Mouse (Mus musculus) neural tube, embryonic 15.5 days (tissue): ENCODE results near the gene Coil. TPM values are rescaled to one million over a fixed set of nuclear protein-coding genes. Genes with fewer than 3 reads are reported as not detected.
"Not testable (repeated sequence)": the region's sequence is repeated elsewhere in the genome, so short reads cannot be mapped to it uniquely, and the experiment has no call there.

Experiments
- ATAC-seq: fragments of 200-750 bp; cut with Nextera tagmentation; 2 replicates; pipeline ENCODE4 v1.8.0; 2017; ENCODE audit warnings: mild to moderate bottlenecking, moderate TSS enrichment, moderate library complexity; ENCODE audit not compliant: low FRiP score
- H3K27ac ChIP-seq: fragments of 300-500 bp; sonication (generic); replicated peaks from 2 replicates; pipeline ENCODE4 v1.5.1; 2015; ENCODE audit warnings: mild to moderate bottlenecking, inconsistent platforms
- H3K27me3 ChIP-seq: fragments of 300-500 bp; sonication (generic); replicated peaks from 2 replicates; pipeline ENCODE4 v1.6.1; 2015; ENCODE audit warnings: inconsistent platforms
- H3K36me3 ChIP-seq: fragments of 300-500 bp; sonication (generic); 2 replicates; pipeline ENCODE4 v1.6.1; 2015; ENCODE audit warnings: inconsistent platforms
- H3K4me1 ChIP-seq: fragments of 300-500 bp; sonication (generic); 2 replicates; pipeline ENCODE4 v1.6.1; 2015; ENCODE audit warnings: inconsistent platforms
- H3K4me2 ChIP-seq: fragments of 300-500 bp; sonication (generic); 2 replicates; pipeline ENCODE4 v1.6.1; 2015; ENCODE audit warnings: inconsistent platforms, mild to moderate bottlenecking, moderate library complexity
- H3K4me3 ChIP-seq: fragments of 300-500 bp; sonication (generic); replicated peaks from 2 replicates; pipeline ENCODE4 v1.5.1; 2015; ENCODE audit warnings: mild to moderate bottlenecking, inconsistent platforms
- H3K9ac ChIP-seq: fragments of 300-500 bp; sonication (generic); replicated peaks from 2 replicates; pipeline ENCODE4 v1.6.1; 2015; ENCODE audit warnings: mild to moderate bottlenecking, inconsistent platforms
- H3K9me3 ChIP-seq: fragments of 300-500 bp; sonication (generic); replicated peaks from 2 replicates; pipeline ENCODE4 v1.6.1; 2016; ENCODE audit warnings: inconsistent platforms
- WGBS: fragments of 180-500 bp; shearing (Covaris S2); methylation state at CpG from one replicate; pipeline ENCODE4 v1.1.7; 2015; ENCODE audit warnings: mixed read lengths; 5-methylcytosine and 5-hydroxymethylcytosine counted together
- polyA plus RNA-seq: library from polyadenylated mRNA; unstranded; fragments of >200 nt; fragmentation: Nextera tagmentation; extraction: Ambion mirVana; gene quantifications from 2 replicates; pipeline ENCODE4 v1.2.1, GENCODE M21; 2015

Coil gene
- polyA plus RNA-seq, 1 experiment from 2014 or later = 28.5 TPM

DNA sequence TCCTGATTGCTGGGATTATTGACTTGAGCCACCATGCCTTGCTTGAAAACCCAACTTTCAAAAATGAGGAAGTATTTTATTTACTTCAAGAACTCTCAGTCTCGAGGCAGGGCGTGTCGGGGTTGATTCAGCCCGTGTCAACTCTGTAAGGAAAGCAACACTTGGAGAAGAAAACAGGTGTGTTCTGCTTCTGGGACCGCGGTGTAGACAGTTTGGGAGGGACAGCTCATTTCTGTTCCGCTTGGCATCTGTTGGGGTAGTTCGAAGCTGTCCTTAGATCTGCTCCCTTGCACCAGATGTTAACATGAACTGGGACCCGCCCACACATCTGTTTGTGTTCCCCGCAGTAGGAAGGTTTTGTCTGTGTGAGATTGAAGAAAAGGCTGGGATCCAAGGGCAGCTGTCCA lies 57.9 kb downstream of the Coil start:
- Histone ChIP-seq H3K4me2 (no peak overlapping the region), H3K27me3 (no peaks in the 10 kb centered on the region), H3K9ac (no peak overlapping the region), H3K4me1 (no peaks in the 10 kb centered on the region), H3K27ac (no peak overlapping the region), H3K36me3 (no peaks in the 10 kb centered on the region), H3K4me3 (no peak overlapping the region), H3K9me3 (no peaks in the 10 kb centered on the region)
- WGBS = 78% methylated on average over 10 of the region's 10 CpGs
- no peak for ATAC-seq

GRCm38 (mm10) chr11:89028871-89029405 lies 58.9 kb downstream of the Coil start:
- Histone ChIP-seq H3K36me3 (no peaks in the 10 kb centered on the region), H3K9ac (no peak overlapping the region), H3K9me3 (no peaks in the 10 kb centered on the region), H3K27me3 (no peaks in the 10 kb centered on the region), H3K4me1 (no peaks in the 10 kb centered on the region), H3K4me2 (no peak overlapping the region), H3K4me3 (no peak overlapping the region), H3K27ac (no peak overlapping the region)
- no peak for ATAC-seq
- WGBS = 69% methylated on average over 10 of the region's 10 CpGs

DNA sequence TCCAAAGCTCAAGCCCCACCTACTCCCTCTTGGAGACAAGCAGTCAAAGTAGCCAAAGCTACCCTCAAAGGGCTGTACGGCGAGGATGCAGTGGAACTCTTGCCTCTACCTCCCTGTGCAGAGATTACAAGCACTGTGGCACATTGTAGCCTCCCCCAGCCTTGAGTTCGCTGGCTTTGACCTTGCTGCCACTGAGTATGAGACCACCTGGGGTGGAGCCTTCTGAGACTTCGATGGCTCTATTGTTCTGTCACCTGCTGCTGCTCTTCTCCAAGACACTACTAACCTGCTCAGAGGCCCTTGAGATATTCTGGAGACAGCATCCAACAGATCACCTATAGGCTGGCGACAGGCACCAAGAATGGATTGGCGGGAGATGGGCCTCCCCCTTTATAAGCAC lies 60.5 kb downstream of the Coil start:
- Histone ChIP-seq H3K9me3 (no peaks in the 10 kb centered on the region), H3K9ac (no peak overlapping the region), H3K4me3 (no peak overlapping the region), H3K27ac (no peak overlapping the region), H3K4me1 (no peaks in the 10 kb centered on the region), H3K4me2 (no peak overlapping the region), H3K36me3 (no peaks in the 10 kb centered on the region), H3K27me3 (no peaks in the 10 kb centered on the region)
- ATAC-seq = no peak
- 79% methylated on average over 6 of the region's 6 CpGs for WGBS

GRCm38 (mm10) chr11:89031189-89031588 lies 61.1 kb downstream of the Coil start:
- WGBS = 86% methylated on average over 1 of the region's 1 CpGs
- no peaks in the 10 kb centered on the region for H3K9me3 ChIP-seq

DNA sequence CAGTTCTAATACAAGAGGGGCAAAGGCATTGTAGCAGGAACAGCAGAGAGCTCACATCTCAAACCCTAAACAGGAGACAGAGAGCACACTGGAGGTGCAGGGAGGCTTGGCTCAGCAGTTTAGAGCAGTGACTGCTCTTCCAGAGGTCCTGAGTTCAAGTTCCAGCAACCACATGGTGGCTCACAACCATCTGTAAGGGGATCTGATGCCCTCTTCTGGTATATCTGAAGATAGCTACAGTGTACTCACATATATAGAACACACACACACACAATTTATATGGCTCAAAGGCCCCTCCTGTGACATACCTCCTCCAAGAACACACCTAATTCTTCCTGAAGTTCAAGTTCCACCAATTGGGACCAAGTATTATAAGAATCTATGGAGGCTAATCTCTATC lies 64.5 kb downstream of the Coil start:
- no peak overlapping the region for H3K9ac ChIP-seq
- no peak overlapping the region for H3K4me2 ChIP-seq
- H3K27ac ChIP-seq = no peak overlapping the region
- ATAC-seq = no peak
- H3K27me3 ChIP-seq = no peaks in the 10 kb centered on the region
- no peak overlapping the region for H3K4me3 ChIP-seq
- no peaks in the 10 kb centered on the region for H3K4me1 ChIP-seq
- no peaks in the 10 kb centered on the region for H3K9me3 ChIP-seq
- peaks cover 12% of the 10 kb centered on the region for H3K36me3 ChIP-seq

More at GRCm38 (mm10) chr11:89031189-89031588, 61.1 kb downstream of the Coil start:
- Histone ChIP-seq H3K27me3 (no peaks in the 10 kb centered on the region), H3K4me1 (no peaks in the 10 kb centered on the region), H3K27ac (no peak overlapping the region), H3K36me3 (no peaks in the 10 kb centered on the region), H3K4me2 (no peak overlapping the region), H3K4me3 (no peak overlapping the region), H3K9ac (no peak overlapping the region)
- ATAC-seq = no peak

DNA sequence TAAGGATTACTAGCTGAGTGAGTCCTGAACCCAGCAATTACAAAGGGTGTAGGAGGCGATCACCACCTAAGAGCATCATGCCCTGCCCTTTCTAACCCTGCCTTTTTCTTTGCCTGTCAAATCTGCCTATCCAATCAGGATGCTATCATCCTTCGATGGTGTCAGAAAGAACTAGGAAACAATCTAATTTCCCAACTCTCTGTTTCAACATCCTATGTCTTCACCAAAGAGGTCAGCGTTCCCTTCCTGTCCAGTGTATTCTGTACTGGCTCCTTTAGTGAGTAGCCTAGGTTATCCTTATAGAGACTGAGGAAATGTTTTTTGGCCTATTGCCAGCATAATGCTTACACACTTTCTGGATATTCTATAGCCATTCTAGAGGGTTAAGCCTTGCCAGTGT lies 65.5 kb downstream of the Coil start:
- Histone ChIP-seq H3K4me1 (no peaks in the 10 kb centered on the region), H3K9me3 (no peaks in the 10 kb centered on the region), H3K27me3 (no peaks in the 10 kb centered on the region), H3K9ac (no peak overlapping the region), H3K4me3 (no peak overlapping the region), H3K27ac (no peak overlapping the region), H3K36me3 (peaks cover 22% of the 10 kb centered on the region), H3K4me2 (no peak overlapping the region)
- WGBS = 84% methylated on average over 3 of the region's 3 CpGs
- ATAC-seq = no peak

DNA sequence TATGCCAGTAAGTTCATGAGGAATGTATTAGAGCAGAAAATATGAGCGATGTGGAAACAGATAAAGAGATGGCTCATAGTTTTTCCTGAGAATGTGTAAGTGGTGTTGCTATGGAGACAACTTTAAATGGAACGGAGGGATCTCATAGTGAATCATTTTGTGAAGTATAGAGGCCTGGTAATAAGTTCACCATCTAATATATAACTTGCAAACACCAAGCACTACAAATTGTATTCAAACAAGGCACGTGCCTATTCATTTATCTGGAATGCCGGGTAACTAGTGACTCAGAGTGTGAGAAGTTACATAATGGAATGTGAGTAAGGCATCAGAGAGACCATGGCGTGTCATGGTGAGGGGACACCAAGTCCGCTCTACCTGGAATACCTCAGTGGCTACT lies 68.4 kb downstream of the Coil start:
- no peaks in the 10 kb centered on the region for H3K27me3 ChIP-seq
- no peaks in the 10 kb centered on the region for H3K4me1 ChIP-seq
- no peak overlapping the region for H3K4me2 ChIP-seq
- peaks cover 46% of the 10 kb centered on the region for H3K36me3 ChIP-seq
- no peak for ATAC-seq
- no peak overlapping the region for H3K27ac ChIP-seq
- no peak overlapping the region for H3K4me3 ChIP-seq
- H3K9ac ChIP-seq = no peak overlapping the region
- H3K9me3 ChIP-seq = no peaks in the 10 kb centered on the region
- 90% methylated on average over 6 of the region's 6 CpGs for WGBS

GRCm38 (mm10) chr11:89039325-89039724 lies 69.3 kb downstream of the Coil start:
- no peak overlapping the region for H3K4me3 ChIP-seq
- no peaks in the 10 kb centered on the region for H3K4me1 ChIP-seq
- WGBS = 32% methylated on average over 3 of the region's 3 CpGs
- no peak overlapping the region for H3K27ac ChIP-seq
- ATAC-seq = no peak
- no peak overlapping the region for H3K9ac ChIP-seq
- H3K27me3 ChIP-seq = no peaks in the 10 kb centered on the region
- H3K4me2 ChIP-seq = no peak overlapping the region
- no peaks in the 10 kb centered on the region for H3K9me3 ChIP-seq
- peaks cover 51% of the 10 kb centered on the region for H3K36me3 ChIP-seq

- not testable (repeated sequence) for H3K27ac ChIP-seq, H3K4me1 ChIP-seq, H3K27me3 ChIP-seq, H3K4me2 ChIP-seq, H3K9ac ChIP-seq, H3K4me3 ChIP-seq, H3K9me3 ChIP-seq, ATAC-seq
- 93% methylated on average over 6 of the region's 7 CpGs for WGBS
- peaks cover 69% of the 10 kb centered on the region for H3K36me3 ChIP-seq
Measured at GRCm38 (mm10) chr11:89041073-89041472, 71.0 kb downstream of the Coil start.

Other genes starting within 250 kb of the Coil start
- gene Akap1, start 105.7 kb upstream of the Coil start, polyA plus RNA-seq = 26.0 and 27.6 TPM in 2 replicates
- 29.6 and 35.0 TPM in 2 replicates for gene Scpep1, start 14.8 kb upstream of the Coil start, polyA plus RNA-seq
- not detected in 2 replicates for gene Elobl, start 3.3 kb upstream of the Coil start, polyA plus RNA-seq
- gene Trim25, start 29.1 kb downstream of the Coil start, polyA plus RNA-seq = 5.5 and 13.7 TPM in 2 replicates
- 16.0 and 17.5 TPM in 2 replicates for gene Dgke, start 96.6 kb downstream of the Coil start, polyA plus RNA-seq
- gene Gm525, start 103.6 kb downstream of the Coil start, polyA plus RNA-seq = 9.3 TPM in 1 of 2 replicates, not detected in the other